Mouse (Mus musculus) heart, embryonic 15.5 days (tissue): Measurements from ENCODE around the gene Gm20888. TPM values are rescaled to one million over a fixed set of nuclear protein-coding genes. Genes with fewer than 3 reads are reported as not detected.
"Not testable (repeated sequence)": the region's sequence is repeated elsewhere in the genome, so short reads cannot be mapped to it uniquely, and the experiment has no call there.

Source experiments
- ATAC-seq: fragments of 200-750 bp; cut with Nextera tagmentation; replicated peaks from 2 replicates; pipeline ENCODE4 v1.8.0; 2017; ENCODE audit warnings: low read depth, moderate TSS enrichment; ENCODE audit not compliant: insufficient number of reproducible peaks, insufficient read depth, low FRiP score
- H3K27ac ChIP-seq: fragments of 300-500 bp; sonication (generic); 2 replicates; pipeline ENCODE4 v1.5.1; 2015; ENCODE audit warnings: mild to moderate bottlenecking, inconsistent platforms
- H3K27me3 ChIP-seq: fragments of 300-500 bp; sonication (generic); 2 replicates; pipeline ENCODE4 v1.6.1; 2015; ENCODE audit warnings: inconsistent platforms
- H3K36me3 ChIP-seq: fragments of 300-500 bp; sonication (generic); 2 replicates; pipeline ENCODE4 v1.6.1; 2015; ENCODE audit warnings: mild to moderate bottlenecking, inconsistent platforms
- H3K4me1 ChIP-seq: fragments of 300-500 bp; sonication (generic); replicated peaks from 2 replicates; pipeline ENCODE4 v1.6.1; 2015; ENCODE audit warnings: inconsistent platforms
- H3K4me2 ChIP-seq: fragments of 300-500 bp; sonication (generic); 2 replicates; pipeline ENCODE4 v1.6.1; 2015; ENCODE audit warnings: inconsistent platforms, mild to moderate bottlenecking, moderate library complexity
- H3K4me3 ChIP-seq: fragments of 300-500 bp; sonication (generic); 2 replicates; pipeline ENCODE4 v1.5.1; 2015; ENCODE audit warnings: mild to moderate bottlenecking, inconsistent platforms
- H3K9ac ChIP-seq: fragments of 300-500 bp; sonication (generic); 2 replicates; pipeline ENCODE4 v1.6.1; 2015; ENCODE audit warnings: mild to moderate bottlenecking, inconsistent platforms
- H3K9me3 ChIP-seq: fragments of 300-500 bp; sonication (generic); replicated peaks from 2 replicates; pipeline ENCODE4 v1.6.1; 2016; ENCODE audit warnings: inconsistent platforms
- WGBS: fragments of 180-500 bp; shearing (Covaris S2); methylation state at CpG from one replicate; pipeline ENCODE4 v1.1.7; 2015; ENCODE audit warnings: mixed read lengths; 5-methylcytosine and 5-hydroxymethylcytosine counted together
- polyA plus RNA-seq: library from polyadenylated mRNA; unstranded; fragments of >200 nt; fragmentation: Nextera tagmentation; extraction: Ambion mirVana; gene quantifications from 2 replicates; pipeline ENCODE4 v1.2.1, GENCODE M21; 2015

Gene Gm20888
- not detected in 2 replicates for polyA plus RNA-seq

GRCm38 (mm10) chrY:70441582-70441981 lies at the start of gene Gm20888:
Gene Gm20888 (plus strand): TSS chrY:70441882.
- H3K4me3 ChIP-seq, H3K4me1 ChIP-seq, H3K36me3 ChIP-seq, H3K9ac ChIP-seq, H3K4me2 ChIP-seq, ATAC-seq, H3K27me3 ChIP-seq, H3K27ac ChIP-seq, H3K9me3 ChIP-seq: not testable (repeated sequence)
- no CpG with 5 or more reads among the region's 6 CpGs for WGBS

Other genes starting within 250 kb of the Gm20888 start
- gene Gm21118, start 168.2 kb upstream of the Gm20888 start, polyA plus RNA-seq: not detected in 2 replicates
- not detected in 2 replicates for gene Gm29423, start 138.6 kb upstream of the Gm20888 start, polyA plus RNA-seq
- not detected in 2 replicates for gene Gm29644, start 138.5 kb upstream of the Gm20888 start, polyA plus RNA-seq